Mouse (Mus musculus) liver, embryonic 15.5 days (tissue): ENCODE measurements around the gene Prkce. TPM values are rescaled to one million over a fixed set of nuclear protein-coding genes. Genes with fewer than 3 reads are reported as not detected.

Experiments used
- ATAC-seq: fragments of 200-750 bp; cut with Nextera tagmentation; 2 replicates; pipeline ENCODE4 v1.8.0; 2017; ENCODE audit warnings: moderate number of reproducible peaks, mild to moderate bottlenecking, moderate library complexity; ENCODE audit not compliant: insufficient read depth
- H3K27ac ChIP-seq: fragments of 300-500 bp; sonication (generic); replicated peaks from 2 replicates; pipeline ENCODE4 v1.5.1; 2015; ENCODE audit warnings: mild to moderate bottlenecking, inconsistent platforms
- H3K27me3 ChIP-seq: fragments of 300-500 bp; sonication (generic); 2 replicates; pipeline ENCODE4 v1.6.1; 2015; ENCODE audit warnings: mild to moderate bottlenecking, inconsistent platforms
- H3K36me3 ChIP-seq: fragments of 300-500 bp; sonication (generic); replicated peaks from 2 replicates; pipeline ENCODE4 v1.6.1; 2015; ENCODE audit warnings: moderate library complexity, mild to moderate bottlenecking, inconsistent platforms
- H3K4me1 ChIP-seq: fragments of 300-500 bp; sonication (generic); replicated peaks from 2 replicates; pipeline ENCODE4 v1.6.1; 2015; ENCODE audit warnings: inconsistent platforms
- H3K4me2 ChIP-seq: fragments of 300-500 bp; sonication (generic); 2 replicates; pipeline ENCODE4 v1.6.1; 2015; ENCODE audit warnings: moderate library complexity, mild to moderate bottlenecking, inconsistent platforms
- H3K4me3 ChIP-seq: fragments of 300-500 bp; sonication (generic); replicated peaks from 2 replicates; pipeline ENCODE4 v1.5.1; 2015; ENCODE audit warnings: mild to moderate bottlenecking, inconsistent platforms
- H3K9ac ChIP-seq: fragments of 300-500 bp; sonication (generic); 2 replicates; pipeline ENCODE4 v1.6.1; 2015; ENCODE audit warnings: moderate library complexity, mild to moderate bottlenecking, inconsistent platforms
- H3K9me3 ChIP-seq: fragments of 300-500 bp; sonication (generic); replicated peaks from 2 replicates; pipeline ENCODE4 v1.6.1; 2016; ENCODE audit warnings: inconsistent platforms
- WGBS: fragments of 180-500 bp; shearing (Covaris S2); methylation state at CpG from one replicate; pipeline ENCODE4 v1.1.7; 2015; ENCODE audit warnings: mixed read lengths; ENCODE audit not compliant: insufficient replicate concordance; 5-methylcytosine and 5-hydroxymethylcytosine counted together
- polyA plus RNA-seq: library from polyadenylated mRNA; unstranded; fragments of >200 nt; fragmentation: Nextera tagmentation; extraction: Ambion mirVana; gene quantifications from 2 replicates; pipeline ENCODE4 v1.2.1, GENCODE M21; 2015

The Prkce gene
- polyA plus RNA-seq, 1 experiment from 2014 or later = 0.79 TPM

DNA sequence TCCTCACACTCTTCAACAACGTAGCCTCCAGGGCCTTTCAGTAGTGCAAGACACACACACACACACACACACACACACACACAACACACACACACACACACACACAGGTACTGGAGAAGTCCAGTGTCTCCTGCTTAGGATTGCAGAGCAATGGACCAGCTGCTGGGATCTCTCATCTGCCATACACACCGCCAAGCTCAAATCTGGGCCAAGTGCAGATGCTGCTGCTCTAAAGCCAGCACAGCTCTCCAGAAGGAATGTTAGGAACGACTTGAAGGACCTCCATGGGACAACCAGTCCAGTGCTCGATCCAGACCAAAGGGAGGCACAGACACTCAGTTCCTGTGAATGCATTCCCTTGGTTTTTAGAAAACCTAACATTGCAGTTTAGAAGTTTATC, 414.8 kb downstream of the Prkce start:
- Histone ChIP-seq H3K9ac (no peak overlapping the region), H3K4me2 (no peak overlapping the region), H3K4me1 (no peaks in the 10 kb centered on the region), H3K4me3 (no peak overlapping the region), H3K27me3 (no peaks in the 10 kb centered on the region), H3K36me3 (no peaks in the 10 kb centered on the region), H3K27ac (no peak overlapping the region), H3K9me3 (no peaks in the 10 kb centered on the region)
- 61% methylated on average over 4 of the region's 4 CpGs for WGBS
- ATAC-seq = no peak

DNA sequence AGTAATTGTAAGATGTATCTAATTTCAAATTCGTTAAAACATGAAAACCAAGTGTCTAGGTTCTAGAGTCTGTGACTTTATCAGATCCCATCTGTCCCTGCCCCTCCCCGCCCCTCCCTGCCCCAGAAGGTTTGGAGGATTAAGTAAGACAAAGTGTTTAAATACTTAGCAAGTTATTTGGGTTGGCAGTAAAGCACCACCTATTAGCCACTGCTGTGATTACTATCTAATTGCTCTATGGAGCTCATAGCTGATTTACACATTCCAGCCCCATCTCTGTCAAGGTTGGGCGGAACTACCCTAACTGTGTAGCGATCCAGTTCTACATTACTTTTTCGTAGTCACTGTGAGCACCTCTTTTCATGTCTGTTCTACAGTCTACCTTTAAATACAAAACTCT, 418.9 kb downstream of the Prkce start:
- ATAC-seq = no peak
- 62% methylated on average over 5 of the region's 5 CpGs for WGBS
- no peaks in the 10 kb centered on the region for H3K36me3 ChIP-seq

DNA sequence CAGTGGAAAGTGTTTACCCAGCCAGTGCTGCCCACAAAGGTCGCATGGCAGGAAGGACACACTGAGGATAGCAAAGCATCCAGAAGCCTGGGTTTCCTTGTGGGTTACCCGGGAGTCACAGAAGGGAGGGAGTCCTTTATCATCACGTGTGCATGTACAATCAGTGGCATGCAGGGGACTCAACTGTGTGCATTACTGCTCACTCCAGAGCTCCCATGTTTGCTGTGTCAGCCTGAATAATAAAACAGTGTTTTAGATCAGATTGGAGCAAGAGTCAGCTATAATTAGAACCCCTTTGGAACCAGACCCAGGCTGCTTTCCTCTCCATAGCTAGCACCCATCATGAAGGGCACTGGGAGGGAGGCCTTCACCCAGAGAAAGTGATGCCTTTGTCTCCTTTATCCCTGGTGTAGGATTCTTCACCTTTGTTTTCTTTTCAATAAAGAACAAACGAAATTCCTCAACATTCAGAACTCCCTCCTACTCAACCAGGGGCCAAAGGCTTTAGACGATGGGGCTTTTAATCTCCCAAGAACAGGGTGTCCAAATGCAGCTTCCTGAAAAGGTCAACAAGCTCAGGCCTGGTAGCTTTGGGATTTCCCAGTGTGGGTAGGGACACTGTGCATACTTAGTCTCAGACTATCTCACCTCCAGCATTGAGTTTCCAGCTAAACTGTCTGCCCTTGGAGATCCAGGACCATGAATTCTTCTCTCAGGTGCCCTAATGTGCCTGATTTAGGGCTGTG, 421.3 kb downstream of the Prkce start:
- Histone ChIP-seq H3K4me1 (no peaks in the 10 kb centered on the region), H3K9ac (no peak overlapping the region), H3K27me3 (no peaks in the 10 kb centered on the region), H3K36me3 (no peaks in the 10 kb centered on the region), H3K27ac (no peak overlapping the region), H3K4me3 (no peak overlapping the region), H3K9me3 (no peaks in the 10 kb centered on the region), H3K4me2 (no peak overlapping the region)
- 46% methylated on average over 5 of the region's 5 CpGs for WGBS
- no peak for ATAC-seq

More for the DNA sequence above, 418.9 kb downstream of the Prkce start:
- no peak overlapping the region for H3K4me2 ChIP-seq
- no peaks in the 10 kb centered on the region for H3K9me3 ChIP-seq
- H3K4me3 ChIP-seq = no peak overlapping the region
- H3K27me3 ChIP-seq = no peaks in the 10 kb centered on the region
- no peak overlapping the region for H3K27ac ChIP-seq
- H3K9ac ChIP-seq = no peak overlapping the region
- no peaks in the 10 kb centered on the region for H3K4me1 ChIP-seq

DNA sequence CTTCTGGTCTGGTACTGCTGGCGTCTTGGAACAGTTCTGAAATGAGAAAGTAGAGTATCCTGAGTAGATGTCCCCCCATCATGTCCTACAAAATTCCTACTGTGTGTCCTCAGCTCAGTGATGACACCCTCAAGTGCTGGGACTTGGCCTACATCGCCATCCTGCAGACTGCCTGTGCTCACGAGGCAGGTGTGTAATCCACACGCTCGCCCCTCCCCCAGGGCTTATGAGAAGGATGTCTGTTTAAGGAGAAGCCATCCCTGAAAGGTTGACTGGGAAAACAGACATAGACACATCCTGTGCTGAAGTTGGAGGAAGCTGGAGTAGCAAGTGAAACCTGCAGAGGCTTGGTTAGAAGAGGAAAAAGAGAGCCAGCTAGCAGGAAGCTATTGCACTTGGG, 422.1 kb downstream of the Prkce start:
- H3K27ac ChIP-seq = no peak overlapping the region
- 63% methylated on average over 5 of the region's 5 CpGs for WGBS

DNA sequence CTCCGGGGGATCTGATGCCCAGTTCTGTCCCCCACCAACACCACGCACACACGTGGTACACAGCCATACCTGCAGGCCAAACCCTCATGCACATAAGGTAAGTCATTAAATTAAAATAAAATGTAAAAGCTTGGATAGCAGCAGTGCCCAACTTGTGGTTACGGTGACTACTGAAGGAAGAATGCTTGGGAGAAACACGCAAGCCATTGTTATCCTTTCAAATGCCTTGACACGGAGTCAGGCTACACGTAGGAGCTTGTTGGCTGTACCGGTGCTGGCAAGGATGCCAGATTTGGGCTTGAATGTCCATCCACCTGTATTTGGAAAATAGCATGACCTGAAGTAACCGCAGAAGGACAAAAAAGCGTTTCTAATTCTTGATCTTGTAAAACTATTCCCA, 423.7 kb downstream of the Prkce start:
- H3K4me2 ChIP-seq = no peak overlapping the region
- H3K4me1 ChIP-seq = no peaks in the 10 kb centered on the region
- H3K27ac ChIP-seq = no peak overlapping the region
- H3K27me3 ChIP-seq = no peaks in the 10 kb centered on the region
- 68% methylated on average over 10 of the region's 10 CpGs for WGBS
- H3K4me3 ChIP-seq = no peak overlapping the region
- H3K36me3 ChIP-seq = no peaks in the 10 kb centered on the region
- ATAC-seq = no peak
- no peaks in the 10 kb centered on the region for H3K9me3 ChIP-seq
- H3K9ac ChIP-seq = no peak overlapping the region

More for the DNA sequence above, 422.1 kb downstream of the Prkce start:
- H3K4me3 ChIP-seq = no peak overlapping the region
- H3K4me2 ChIP-seq = no peak overlapping the region
- no peak for ATAC-seq
- no peaks in the 10 kb centered on the region for H3K27me3 ChIP-seq
- no peaks in the 10 kb centered on the region for H3K4me1 ChIP-seq
- no peak overlapping the region for H3K9ac ChIP-seq
- no peaks in the 10 kb centered on the region for H3K36me3 ChIP-seq
- H3K9me3 ChIP-seq = no peaks in the 10 kb centered on the region

DNA sequence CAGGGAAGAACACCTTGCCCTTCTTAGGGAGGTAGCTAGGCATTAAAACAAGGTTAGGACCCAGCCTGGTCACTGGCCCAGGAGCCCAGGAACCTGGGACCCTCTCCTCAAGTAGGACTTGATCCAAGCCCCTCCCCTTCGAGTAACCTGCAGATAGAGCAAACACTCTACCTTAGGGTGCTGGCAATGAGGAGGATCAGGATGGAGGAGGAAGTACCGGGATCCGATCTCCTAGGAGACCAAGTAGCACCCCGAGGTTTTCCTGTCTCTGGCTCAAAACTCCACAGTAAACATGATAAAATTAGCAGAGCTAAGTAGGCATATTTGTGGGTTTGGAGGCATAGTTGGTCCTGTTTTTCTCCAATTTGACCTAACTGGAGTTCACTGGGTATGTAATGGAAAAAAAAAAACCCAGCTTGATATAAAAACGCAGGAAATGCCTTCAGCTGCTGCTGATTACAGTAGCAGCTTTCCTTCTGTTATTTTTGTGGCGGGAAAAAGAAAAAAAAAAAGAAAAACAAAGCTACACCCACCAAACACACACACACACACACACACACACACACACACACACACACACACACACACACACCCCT, 425.5 kb downstream of the Prkce start:
- no peak overlapping the region for H3K4me2 ChIP-seq
- no peak overlapping the region for H3K9ac ChIP-seq
- H3K36me3 ChIP-seq = no peaks in the 10 kb centered on the region
- 32% methylated on average over 5 of the region's 6 CpGs for WGBS
- no peak overlapping the region for H3K27ac ChIP-seq
- no peak for ATAC-seq
- no peaks in the 10 kb centered on the region for H3K27me3 ChIP-seq
- no peaks in the 10 kb centered on the region for H3K9me3 ChIP-seq
- no peaks in the 10 kb centered on the region for H3K4me1 ChIP-seq
- no peak overlapping the region for H3K4me3 ChIP-seq

DNA sequence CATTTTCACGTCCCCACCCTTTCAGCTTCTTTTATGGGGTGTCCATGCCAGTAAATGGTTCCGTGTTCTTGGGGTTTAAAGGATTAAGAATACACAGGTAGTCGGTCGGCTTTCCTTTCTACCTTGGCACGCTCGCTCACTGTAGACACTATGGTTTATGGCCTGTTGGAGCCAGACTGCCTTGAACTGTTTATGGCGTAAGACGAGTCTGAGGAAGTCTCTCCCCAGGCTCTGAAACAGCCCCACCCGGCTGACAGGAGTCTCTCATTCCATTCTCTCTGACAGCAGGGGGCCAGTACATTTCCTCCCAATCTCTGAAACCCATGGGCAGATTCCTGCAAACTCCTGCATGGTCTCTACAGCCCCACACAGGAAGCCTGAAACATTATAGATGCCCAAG, 427.9 kb downstream of the Prkce start:
- Histone ChIP-seq H3K27me3 (no peaks in the 10 kb centered on the region), H3K9ac (no peak overlapping the region), H3K27ac (no peak overlapping the region), H3K4me2 (no peak overlapping the region), H3K4me1 (peaks cover under 1% of the 10 kb centered on the region; the same call in 1 of the 2 replicates), H3K9me3 (no peaks in the 10 kb centered on the region), H3K4me3 (no peak overlapping the region), H3K36me3 (no peaks in the 10 kb centered on the region)
- 52% methylated on average over 9 of the region's 9 CpGs for WGBS
- ATAC-seq = no peak

DNA sequence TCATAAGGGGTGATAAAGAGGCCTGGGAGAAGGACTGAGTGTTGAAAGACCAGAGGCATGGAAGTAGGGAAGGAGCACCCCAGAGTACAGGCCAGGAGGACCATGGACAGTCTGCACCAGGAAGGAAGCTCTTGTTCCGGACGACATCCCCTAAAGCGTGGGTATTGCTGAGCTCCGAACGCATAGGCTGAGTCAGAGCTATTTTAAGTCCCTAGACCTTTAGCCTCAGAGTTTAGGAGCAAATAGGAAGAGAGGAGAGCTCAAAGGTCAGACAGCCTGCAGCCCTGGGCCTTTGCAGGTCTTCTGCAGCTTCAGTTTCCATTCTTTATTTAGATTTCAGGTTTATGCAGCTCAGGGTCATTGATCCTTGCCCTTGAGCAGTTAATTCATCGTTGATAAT, 433.5 kb downstream of the Prkce start:
- no peaks in the 10 kb centered on the region for H3K36me3 ChIP-seq
- H3K9me3 ChIP-seq = no peaks in the 10 kb centered on the region
- H3K4me3 ChIP-seq = no peak overlapping the region
- H3K27me3 ChIP-seq = no peaks in the 10 kb centered on the region
- 28% methylated on average over 6 of the region's 6 CpGs for WGBS
- no peak overlapping the region for H3K9ac ChIP-seq
- peak; percentile 70 for ATAC-seq
- peaks cover 10% of the 10 kb centered on the region; the same call in 1 of the 2 replicates for H3K4me1 ChIP-seq
- H3K4me2 ChIP-seq = no peak overlapping the region
- peak overlapping the region; percentile 33; the same call in 1 of the 2 replicates for H3K27ac ChIP-seq

DNA sequence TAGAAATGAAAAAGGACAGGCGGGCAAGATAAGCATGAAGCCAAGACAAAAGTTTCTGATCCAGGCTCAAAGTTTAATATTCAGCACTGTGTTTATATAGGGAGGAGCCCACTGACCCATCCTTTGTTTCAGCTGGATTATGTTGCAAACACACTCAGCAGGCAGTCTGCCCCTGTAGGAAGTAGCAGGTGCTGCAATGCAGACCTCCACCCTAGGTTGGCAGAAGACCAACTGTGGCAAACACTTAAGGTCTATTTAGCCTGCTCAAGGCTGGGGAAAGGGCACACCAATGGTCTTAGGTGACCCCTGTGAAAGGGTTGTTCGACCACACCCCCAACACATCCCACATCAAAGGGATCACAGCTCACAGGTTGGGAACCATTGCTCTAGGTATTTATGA, 434.3 kb downstream of the Prkce start:
- Histone ChIP-seq H3K27ac (no peak overlapping the region), H3K9me3 (no peaks in the 10 kb centered on the region), H3K4me1 (peaks cover 10% of the 10 kb centered on the region; the same call in 1 of the 2 replicates), H3K9ac (no peak overlapping the region), H3K36me3 (no peaks in the 10 kb centered on the region), H3K4me3 (no peak overlapping the region), H3K4me2 (no peak overlapping the region), H3K27me3 (no peaks in the 10 kb centered on the region)
- no peak for ATAC-seq
- 43% methylated on average over 2 of the region's 2 CpGs for WGBS

DNA sequence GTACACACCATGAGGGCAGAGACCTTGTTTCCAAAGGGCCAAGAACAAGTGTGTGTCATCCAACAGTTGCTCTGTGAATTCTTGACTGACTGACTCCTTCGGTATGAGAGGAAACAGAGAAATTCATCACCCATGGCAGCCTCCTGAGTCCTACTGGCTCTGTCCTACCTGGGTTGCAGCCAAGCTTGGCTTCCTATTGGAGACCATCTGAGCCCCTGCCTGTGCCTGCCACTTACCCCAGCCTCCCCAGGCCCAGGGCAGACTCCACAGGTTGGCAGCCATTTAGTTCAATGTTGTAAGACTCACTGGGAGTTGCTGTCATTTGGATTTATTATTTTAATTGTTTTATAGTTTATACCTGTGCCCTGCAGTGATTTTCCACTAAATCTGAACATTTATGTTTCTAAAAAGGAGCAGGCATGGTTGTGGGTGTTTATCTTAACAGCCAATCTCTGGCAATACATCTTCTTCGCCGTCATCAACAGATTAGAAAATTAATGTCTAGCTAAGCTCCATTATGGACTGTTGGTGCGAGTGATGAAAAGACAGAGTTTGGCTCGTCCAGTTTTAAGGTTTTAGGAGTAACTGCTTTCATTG, 436.4 kb downstream of the Prkce start:
- Histone ChIP-seq H3K9ac (no peak overlapping the region), H3K27ac (no peak overlapping the region), H3K9me3 (no peaks in the 10 kb centered on the region), H3K27me3 (no peaks in the 10 kb centered on the region), H3K4me1 (peaks cover 10% of the 10 kb centered on the region; the same call in 1 of the 2 replicates), H3K4me2 (no peak overlapping the region), H3K36me3 (no peaks in the 10 kb centered on the region), H3K4me3 (no peak overlapping the region)
- no peak for ATAC-seq
- WGBS = 59% methylated on average over 5 of the region's 5 CpGs

DNA sequence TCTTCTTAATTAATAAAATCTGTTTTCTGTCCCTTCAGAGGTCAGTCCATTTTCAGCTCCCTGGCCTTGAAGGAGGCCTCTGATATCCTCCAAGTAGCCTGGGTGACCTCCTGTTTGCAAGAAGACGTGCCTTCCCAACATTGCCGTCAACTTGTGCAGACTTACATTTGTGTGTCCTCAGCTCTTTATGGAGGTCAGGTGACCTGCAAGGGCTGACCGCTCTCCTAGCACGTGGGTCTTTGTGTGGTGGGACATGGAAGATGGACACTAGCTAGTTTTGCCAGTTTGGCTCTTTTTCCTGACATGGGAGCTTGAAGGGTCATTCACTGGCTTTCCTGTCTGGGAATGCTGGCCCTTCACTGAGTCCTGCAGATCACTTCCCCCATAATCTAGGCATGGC, 440.4 kb downstream of the Prkce start:
- Histone ChIP-seq H3K4me3 (no peak overlapping the region), H3K27ac (no peak overlapping the region), H3K9me3 (no peaks in the 10 kb centered on the region), H3K36me3 (no peaks in the 10 kb centered on the region), H3K4me2 (no peak overlapping the region), H3K4me1 (no peaks in the 10 kb centered on the region; the same call in 1 of the 2 replicates), H3K9ac (no peak overlapping the region), H3K27me3 (no peaks in the 10 kb centered on the region)
- 64% methylated on average over 4 of the region's 4 CpGs for WGBS
- no peak for ATAC-seq
